Mouse (Mus musculus) limb, embryonic 10.5 days (tissue): Measurements from ENCODE around the gene Stab2. TPM values are rescaled to one million over a fixed set of nuclear protein-coding genes. Genes with fewer than 3 reads are reported as not detected.

Experiments
- DNase-seq: peaks from one replicate; pipeline ENCODE4 v3.0.0-alpha.2; 2017; ENCODE audit warnings: low spot score
- H3K27ac ChIP-seq: fragments of 300-500 bp; sonication (generic); 2 replicates; pipeline ENCODE4 v1.5.1; 2016; ENCODE audit warnings: mild to moderate bottlenecking
- H3K27me3 ChIP-seq: fragments of 300-500 bp; sonication (generic); 2 replicates; pipeline ENCODE4 v1.6.1; 2016; ENCODE audit warnings: low read depth, mild to moderate bottlenecking; ENCODE audit not compliant: poor library complexity, severe bottlenecking
- H3K36me3 ChIP-seq: fragments of 300-500 bp; sonication (generic); 2 replicates; pipeline ENCODE4 v1.6.1; 2016; ENCODE audit warnings: mild to moderate bottlenecking, moderate library complexity
- H3K4me1 ChIP-seq: fragments of 300-500 bp; sonication (generic); 2 replicates; pipeline ENCODE4 v1.6.1; 2016
- H3K4me3 ChIP-seq: fragments of 300-500 bp; sonication (generic); 2 replicates; pipeline ENCODE4 v1.5.1; 2016; ENCODE audit warnings: mild to moderate bottlenecking, moderate library complexity
- H3K9me3 ChIP-seq: fragments of 300-500 bp; sonication (generic); replicated peaks from 2 replicates; pipeline ENCODE4 v1.6.1; 2016; ENCODE audit warnings: mild to moderate bottlenecking
- WGBS: fragments of 180-500 bp; shearing (Covaris S2); methylation state at CpG from one replicate; pipeline ENCODE4 v1.1.7; 2016; 5-methylcytosine and 5-hydroxymethylcytosine counted together
- polyA plus RNA-seq: library from polyadenylated mRNA; unstranded; fragments of >200 nt; fragmentation: Nextera tagmentation; extraction: Ambion mirVana; gene quantifications from 2 replicates; pipeline ENCODE4 v1.2.1, GENCODE M21; 2016

Stab2 gene
- polyA plus RNA-seq, 1 experiment from 2014 or later, result 0.31 TPM

GRCm38 (mm10) chr10:86872591-86872990 lies 135.2 kb downstream of the Stab2 start:
- H3K9me3 ChIP-seq, result no peaks in the 10 kb centered on the region
- no peak for DNase-seq
- no peak overlapping the region for H3K4me3 ChIP-seq
- H3K4me1 ChIP-seq, result 0 out of 2 replicates have a peak, but pooled peaks cover 3% of the 10 kb centered on the region
- WGBS, result 61% methylated on average over 5 of the region's 5 CpGs
- H3K27ac ChIP-seq, result no peak overlapping the region
- no peaks in the 10 kb centered on the region for H3K36me3 ChIP-seq
- H3K27me3 ChIP-seq, result no peaks in the 10 kb centered on the region

GRCm38 (mm10) chr10:86872121-86872520 lies 135.7 kb downstream of the Stab2 start:
- Histone ChIP-seq H3K4me3 (no peak overlapping the region), H3K27me3 (no peaks in the 10 kb centered on the region), H3K36me3 (no peaks in the 10 kb centered on the region), H3K4me1 (0 out of 2 replicates have a peak, but pooled peaks cover 3% of the 10 kb centered on the region), H3K27ac (no peak overlapping the region), H3K9me3 (no peaks in the 10 kb centered on the region)
- no peak for DNase-seq
- 82% methylated on average over 7 of the region's 7 CpGs for WGBS

GRCm38 (mm10) chr10:86863429-86863828 lies 144.4 kb downstream of the Stab2 start:
- WGBS, result 87% methylated on average over 6 of the region's 6 CpGs
- Histone ChIP-seq H3K36me3 (no peaks in the 10 kb centered on the region), H3K4me1 (no peaks in the 10 kb centered on the region), H3K27me3 (no peaks in the 10 kb centered on the region), H3K9me3 (no peaks in the 10 kb centered on the region), H3K4me3 (no peak overlapping the region), H3K27ac (no peak overlapping the region)
- DNase-seq, result no peak

GRCm38 (mm10) chr10:86862496-86862895 lies 145.3 kb downstream of the Stab2 start:
- no peaks in the 10 kb centered on the region for H3K36me3 ChIP-seq
- 91% methylated on average over 6 of the region's 6 CpGs for whole genome bisulfite sequencing
- peaks cover 3% of the 10 kb centered on the region; the same call in 1 of the 2 replicates for H3K27me3 ChIP-seq
- no peak overlapping the region for H3K27ac ChIP-seq
- no peaks in the 10 kb centered on the region for H3K9me3 ChIP-seq
- H3K4me3 ChIP-seq, result no peak overlapping the region
- H3K4me1 ChIP-seq, result no peaks in the 10 kb centered on the region
- no peak for DNase-seq

GRCm38 (mm10) chr10:86860396-86860795 lies 147.4 kb downstream of the Stab2 start:
- WGBS, result 85% methylated on average over 4 of the region's 4 CpGs
- Histone ChIP-seq H3K4me3 (no peak overlapping the region), H3K9me3 (no peaks in the 10 kb centered on the region), H3K27me3 (peaks cover 9% of the 10 kb centered on the region; the same call in 1 of the 2 replicates), H3K36me3 (no peaks in the 10 kb centered on the region), H3K4me1 (no peaks in the 10 kb centered on the region), H3K27ac (no peak overlapping the region)
- DNase-seq, result no peak

- H3K36me3 ChIP-seq, result no peaks in the 10 kb centered on the region
- no peak overlapping the region for H3K27ac ChIP-seq
- H3K4me1 ChIP-seq, result no peaks in the 10 kb centered on the region
- no peak for DNase-seq
- peaks cover 39% of the 10 kb centered on the region; the same call in 1 of the 2 replicates for H3K27me3 ChIP-seq
- 94% methylated on average over 3 of the region's 3 CpGs for WGBS
- no peaks in the 10 kb centered on the region for H3K9me3 ChIP-seq
- H3K4me3 ChIP-seq, result no peak overlapping the region
Measured at GRCm38 (mm10) chr10:86853433-86853832, 154.4 kb downstream of the Stab2 start.

GRCm38 (mm10) chr10:86852160-86852559 lies 155.7 kb downstream of the Stab2 start:
- H3K4me1 ChIP-seq, result no peaks in the 10 kb centered on the region
- no peak overlapping the region for H3K4me3 ChIP-seq
- H3K27ac ChIP-seq, result no peak overlapping the region
- peaks cover 44% of the 10 kb centered on the region; the same call in 1 of the 2 replicates for H3K27me3 ChIP-seq
- no peaks in the 10 kb centered on the region for H3K36me3 ChIP-seq
- DNase-seq, result no peak
- no peaks in the 10 kb centered on the region for H3K9me3 ChIP-seq
- 89% methylated on average over 6 of the region's 6 CpGs for WGBS

- Histone ChIP-seq H3K4me1 (no peaks in the 10 kb centered on the region), H3K27me3 (peaks cover 38% of the 10 kb centered on the region; the same call in 1 of the 2 replicates)
- WGBS, result 88% methylated on average over 4 of the region's 4 CpGs
Measured at GRCm38 (mm10) chr10:86849508-86849907, 158.3 kb downstream of the Stab2 start.

GRCm38 (mm10) chr10:86849087-86849486 lies 158.7 kb downstream of the Stab2 start:
- Histone ChIP-seq H3K4me3 (no peak overlapping the region), H3K27ac (no peak overlapping the region), H3K9me3 (no peaks in the 10 kb centered on the region), H3K4me1 (no peaks in the 10 kb centered on the region), H3K36me3 (no peaks in the 10 kb centered on the region), H3K27me3 (peaks cover 40% of the 10 kb centered on the region; the same call in 1 of the 2 replicates)
- no peak for DNase-seq
- WGBS, result 91% methylated on average over 4 of the region's 4 CpGs

More at GRCm38 (mm10) chr10:86849508-86849907, 158.3 kb downstream of the Stab2 start:
- H3K36me3 ChIP-seq, result no peaks in the 10 kb centered on the region
- no peak overlapping the region for H3K27ac ChIP-seq
- no peak overlapping the region for H3K4me3 ChIP-seq
- DNase-seq, result no peak
- H3K9me3 ChIP-seq, result no peaks in the 10 kb centered on the region

- no peaks in the 10 kb centered on the region for H3K9me3 ChIP-seq
- H3K36me3 ChIP-seq, result no peaks in the 10 kb centered on the region
- H3K4me3 ChIP-seq, result no peak overlapping the region
- H3K27ac ChIP-seq, result no peak overlapping the region
- WGBS, result 70% methylated on average over 9 of the region's 9 CpGs
- H3K4me1 ChIP-seq, result peaks cover 14% of the 10 kb centered on the region
- H3K27me3 ChIP-seq, result peaks cover 44% of the 10 kb centered on the region; the same call in 1 of the 2 replicates
- DNase-seq, result no peak
Measured at GRCm38 (mm10) chr10:86846926-86847467, 160.8 kb downstream of the Stab2 start.

- WGBS, result 65% methylated on average over 5 of the region's 5 CpGs
- H3K27ac ChIP-seq, result no peak overlapping the region
- DNase-seq, result no peak
- H3K9me3 ChIP-seq, result no peaks in the 10 kb centered on the region
- peaks cover 22% of the 10 kb centered on the region for H3K4me1 ChIP-seq
- no peaks in the 10 kb centered on the region for H3K36me3 ChIP-seq
- no peak overlapping the region for H3K4me3 ChIP-seq
- H3K27me3 ChIP-seq, result peaks cover 29% of the 10 kb centered on the region; the same call in 1 of the 2 replicates
Measured at GRCm38 (mm10) chr10:86842659-86843058, 165.2 kb downstream of the Stab2 start.

- Histone ChIP-seq H3K27me3 (peaks cover 23% of the 10 kb centered on the region; the same call in 1 of the 2 replicates), H3K36me3 (no peaks in the 10 kb centered on the region), H3K9me3 (no peaks in the 10 kb centered on the region), H3K4me3 (no peak overlapping the region), H3K27ac (no peak overlapping the region), H3K4me1 (peaks cover 32% of the 10 kb centered on the region)
- 93% methylated on average over 6 of the region's 6 CpGs for WGBS
- no peak for DNase-seq
Measured at GRCm38 (mm10) chr10:86838827-86839226, 169.0 kb downstream of the Stab2 start.

- Histone ChIP-seq H3K4me1 (peaks cover 16% of the 10 kb centered on the region), H3K9me3 (no peaks in the 10 kb centered on the region), H3K4me3 (no peak overlapping the region), H3K27ac (no peak overlapping the region), H3K27me3 (peaks cover 16% of the 10 kb centered on the region; the same call in 1 of the 2 replicates), H3K36me3 (no peaks in the 10 kb centered on the region)
- 82% methylated on average over 4 of the region's 4 CpGs for whole genome bisulfite sequencing
- DNase-seq, result no peak
Measured at GRCm38 (mm10) chr10:86836784-86837183, 171.0 kb downstream of the Stab2 start.
